Mouse (Mus musculus): ENCODE measurements around the gene Ngdn. TPM values are rescaled to one million over a fixed set of nuclear protein-coding genes. Genes with fewer than 3 reads are reported as not detected.
"Not testable (repeated sequence)": the region's sequence is repeated elsewhere in the genome, so short reads cannot be mapped to it uniquely, and the experiment has no call there.

Ngdn gene
- polyA plus RNA-seq, 1 experiment from 2014 or later = 94.2 TPM

DNA sequence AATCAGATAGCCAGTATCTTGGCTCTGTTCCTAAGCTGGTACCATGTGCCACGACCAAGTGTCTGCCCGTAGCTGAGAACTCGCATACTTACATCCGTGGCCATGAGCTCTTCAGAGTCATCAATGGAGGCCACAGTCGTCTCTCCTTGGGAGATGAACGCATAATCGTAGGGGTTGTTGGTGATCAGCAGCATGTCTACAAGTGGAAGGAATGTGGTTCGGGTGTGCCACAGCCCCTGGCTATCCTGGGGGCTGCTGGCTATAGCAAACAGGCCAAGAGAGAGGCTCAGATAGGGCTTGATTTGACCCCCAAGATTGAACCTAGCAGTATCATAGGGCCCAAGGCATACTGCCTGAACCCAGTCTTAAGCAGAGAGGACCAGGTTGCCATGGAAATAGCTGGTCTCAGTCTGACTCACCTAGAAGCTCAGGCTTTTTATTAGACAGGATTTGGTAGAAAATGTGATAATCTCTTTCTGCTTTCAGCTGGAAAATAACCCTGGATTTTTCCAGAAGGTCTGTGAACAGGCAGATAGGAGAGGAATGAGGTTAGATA lies 25.3 kb upstream of the Ngdn start:
- WGBS = 87% methylated on average over 8 of the region's 8 CpGs

GRCm38 (mm10) chr14:54992196-54992595 lies 23.1 kb upstream of the Ngdn start:
- WGBS = 94% methylated on average over 10 of the region's 10 CpGs
- Histone ChIP-seq H3K27ac (replicated peaks) (no peak overlapping the region), H3K4me1 (peaks cover 48% of the 10 kb centered on the region), H3K4me3 (no peak overlapping the region), H3K36me3 (replicated peaks) (no peaks in the 10 kb centered on the region), H3K9me3 (no peaks in the 10 kb centered on the region), H3K27me3 (replicated peaks; ENCODE audit: low read depth, poor library complexity, severe bottlenecking) (no peaks in the 10 kb centered on the region)
- no peak for DNase-seq (ENCODE audit: low spot score)

More for the DNA sequence above, 25.3 kb upstream of the Ngdn start:
- H3K4me3 ChIP-seq = no peak overlapping the region
- peaks cover 25% of the 10 kb centered on the region for H3K4me1 ChIP-seq
- no peaks in the 10 kb centered on the region for H3K36me3 ChIP-seq (replicated peaks)
- no peaks in the 10 kb centered on the region for H3K9me3 ChIP-seq
- H3K27me3 ChIP-seq (replicated peaks; ENCODE audit: low read depth, poor library complexity, severe bottlenecking) = no peaks in the 10 kb centered on the region
- no peak for DNase-seq (ENCODE audit: low spot score)
- no peak overlapping the region for H3K27ac ChIP-seq (replicated peaks)

DNA sequence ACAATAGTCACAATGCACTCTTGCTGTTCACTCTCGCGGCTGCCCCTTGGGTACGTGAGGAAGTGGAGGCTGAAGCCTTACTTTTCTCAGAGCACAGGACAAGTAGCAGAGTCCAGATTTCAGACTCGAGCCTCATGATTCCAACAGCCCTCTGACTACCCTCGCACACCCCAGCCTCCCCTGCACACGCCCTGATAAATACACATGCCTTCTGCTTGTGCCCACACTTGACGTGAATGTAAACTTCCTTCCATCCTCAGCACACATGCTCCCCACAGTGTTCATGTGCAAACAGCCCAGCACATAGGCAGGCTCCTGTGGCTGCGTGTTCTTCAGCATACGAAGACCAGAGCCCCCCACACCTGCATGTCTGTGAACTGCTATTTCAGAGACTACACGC lies 21.6 kb upstream of the Ngdn start:
- Histone ChIP-seq H3K4me3 (no peak overlapping the region), H3K27me3 (replicated peaks; ENCODE audit: low read depth, poor library complexity, severe bottlenecking) (no peaks in the 10 kb centered on the region), H3K9me3 (no peaks in the 10 kb centered on the region), H3K36me3 (replicated peaks) (no peaks in the 10 kb centered on the region), H3K4me1 (peaks cover 54% of the 10 kb centered on the region), H3K27ac (replicated peaks) (peak overlapping the region; percentile 52; the same call in 1 of the 2 replicates)
- WGBS = 64% methylated on average over 10 of the region's 10 CpGs
- no peak for DNase-seq (ENCODE audit: low spot score)

DNA sequence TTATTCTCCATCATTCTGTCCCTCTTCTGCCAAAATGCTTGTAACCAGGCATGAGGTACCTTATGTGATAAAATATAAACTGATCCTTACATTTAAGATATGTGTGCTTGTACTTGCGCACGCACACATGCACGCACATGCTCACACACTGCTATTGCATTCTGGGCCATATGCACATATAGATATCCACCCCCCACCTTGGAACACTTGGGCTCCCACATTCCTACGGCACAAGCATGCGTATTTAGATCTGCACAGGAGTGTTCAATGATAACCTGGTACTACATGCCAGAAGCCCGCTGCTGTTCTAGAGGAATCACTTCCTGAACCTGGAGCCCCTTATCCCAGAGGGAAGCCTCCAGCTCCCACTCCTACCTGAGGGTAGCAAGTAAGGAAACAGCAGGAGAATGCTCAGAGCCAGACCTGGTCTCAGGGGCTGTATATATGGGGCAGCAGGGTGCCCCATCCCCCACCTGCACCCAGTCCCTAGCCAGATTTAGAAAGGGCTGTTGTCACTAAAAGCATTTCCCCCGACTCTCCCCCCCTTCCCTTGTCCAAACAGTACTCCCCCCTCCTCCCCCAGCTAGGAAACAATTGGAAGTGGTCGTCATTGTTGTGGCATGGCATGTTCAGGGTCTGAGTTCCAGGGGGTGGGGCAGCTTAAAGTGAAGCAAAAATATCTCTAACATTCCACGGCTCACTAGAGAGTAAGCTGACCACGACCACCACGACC lies 21.0 kb upstream of the Ngdn start, which contains the start of gene Myh7:
Gene Myh7, minus strand, starts transcription at position 491 of the 733 bp plus-strand sequence.
- DNase-seq (ENCODE audit: low spot score) = no peak
- no peak within 1 kb of the TSS for H3K4me3 ChIP-seq
- no peaks in the 10 kb centered on the region for H3K9me3 ChIP-seq
- peaks cover 54% of the 10 kb centered on the region for H3K4me1 ChIP-seq
- peak within 1 kb of the TSS; percentile 75 for H3K27ac ChIP-seq (replicated peaks)
- 53% methylated on average over 11 of the region's 11 CpGs for whole genome bisulfite sequencing
- H3K27me3 ChIP-seq (replicated peaks; ENCODE audit: low read depth, poor library complexity, severe bottlenecking) = no peaks in the 10 kb centered on the region
- H3K36me3 ChIP-seq (replicated peaks) = no peaks in the 10 kb centered on the region

DNA sequence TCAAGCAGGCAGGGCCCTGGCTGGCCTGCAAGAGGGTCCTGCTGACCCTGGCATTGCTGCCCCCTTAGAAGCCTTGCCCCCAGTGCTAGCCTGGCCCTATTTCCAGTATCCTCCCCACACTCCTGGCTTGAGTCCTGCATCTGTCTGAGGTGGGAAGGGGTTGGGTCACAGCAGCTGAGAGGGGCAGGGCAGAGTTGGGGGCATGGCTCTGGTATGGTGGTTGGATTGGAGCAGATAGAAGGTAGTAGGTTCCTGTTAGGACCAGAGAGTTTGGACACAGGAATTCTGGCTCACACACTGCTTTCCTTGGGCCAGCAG lies 20.4 kb upstream of the Ngdn start:
- peaks cover 54% of the 10 kb centered on the region for H3K4me1 ChIP-seq
- no peak for DNase-seq (ENCODE audit: low spot score)
- no peaks in the 10 kb centered on the region for H3K9me3 ChIP-seq
- no peaks in the 10 kb centered on the region for H3K27me3 ChIP-seq (replicated peaks; ENCODE audit: low read depth, poor library complexity, severe bottlenecking)
- peak overlapping the region; percentile 75 for H3K27ac ChIP-seq (replicated peaks)
- H3K36me3 ChIP-seq (replicated peaks) = no peaks in the 10 kb centered on the region
- H3K4me3 ChIP-seq = no peak overlapping the region

DNA sequence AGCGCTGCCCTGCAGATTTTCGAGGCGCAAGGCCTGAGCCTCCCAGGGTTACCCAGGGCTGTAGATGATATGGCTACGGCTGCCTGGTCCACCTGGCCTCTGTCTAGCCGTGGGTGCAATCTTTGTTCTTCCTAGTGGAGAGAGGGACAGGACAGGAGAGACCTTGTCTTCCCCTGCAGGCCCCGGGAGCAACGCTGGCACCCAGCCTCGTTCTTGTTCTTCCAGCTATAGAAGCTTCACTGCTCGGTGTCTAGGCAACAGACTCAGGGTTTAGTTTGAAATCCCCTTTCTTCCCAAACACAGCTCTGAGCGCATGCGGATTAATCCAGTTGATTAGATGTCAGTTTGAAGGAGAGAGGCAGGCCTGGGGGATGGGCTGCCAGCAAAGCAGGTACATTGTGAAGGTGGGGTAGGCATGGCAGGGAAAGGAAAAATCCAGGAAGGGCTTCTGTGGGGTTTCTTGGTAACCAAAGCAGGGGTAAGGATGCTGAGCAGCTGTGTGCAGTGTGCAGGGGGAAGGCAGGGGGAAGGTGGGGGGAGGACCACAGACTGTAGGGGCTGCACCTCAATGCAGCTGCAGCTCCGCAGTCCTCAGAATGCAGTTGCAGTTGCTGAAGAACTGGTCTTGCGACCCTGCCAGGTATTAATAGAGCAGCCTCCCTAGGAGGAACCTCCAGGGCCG lies 19.7 kb upstream of the Ngdn start:
- Histone ChIP-seq H3K9me3 (no peaks in the 10 kb centered on the region), H3K4me1 (peaks cover 54% of the 10 kb centered on the region), H3K36me3 (replicated peaks) (no peaks in the 10 kb centered on the region), H3K4me3 (no peak overlapping the region), H3K27me3 (replicated peaks; ENCODE audit: low read depth, poor library complexity, severe bottlenecking) (no peaks in the 10 kb centered on the region), H3K27ac (replicated peaks) (peak overlapping the region; percentile 75)
- peak; percentile 42 for DNase-seq (ENCODE audit: low spot score)
- 38% methylated on average over 14 of the region's 14 CpGs for WGBS

GRCm38 (mm10) chr14:54996793-54997192 lies 18.5 kb upstream of the Ngdn start:
- 56% methylated on average over 9 of the region's 9 CpGs for WGBS
- no peak overlapping the region for H3K4me3 ChIP-seq
- peaks cover 54% of the 10 kb centered on the region for H3K4me1 ChIP-seq

DNA sequence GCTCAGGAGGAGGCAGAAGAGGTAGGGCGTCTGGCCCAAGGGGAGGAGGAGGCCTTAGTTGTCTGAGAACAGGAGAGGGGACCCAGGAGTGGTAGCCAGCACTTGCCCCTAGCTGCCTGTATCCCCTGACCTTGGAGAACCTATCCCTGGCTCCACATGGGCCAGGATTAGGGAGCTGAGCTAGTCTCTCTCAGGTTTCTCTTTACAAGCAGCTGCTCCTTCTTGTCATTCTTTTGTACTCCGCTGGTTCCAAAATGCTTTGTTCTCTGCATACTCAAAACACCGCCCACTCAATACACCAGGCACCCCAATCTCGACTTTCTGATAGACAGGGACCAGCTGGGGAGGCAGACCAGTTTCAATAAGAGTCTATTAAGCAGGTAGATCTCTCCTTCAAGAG lies 18.0 kb upstream of the Ngdn start:
- H3K27ac ChIP-seq (replicated peaks) = peak overlapping the region; percentile 75

More at GRCm38 (mm10) chr14:54996793-54997192, 18.5 kb upstream of the Ngdn start:
- no peaks in the 10 kb centered on the region for H3K27me3 ChIP-seq (replicated peaks; ENCODE audit: low read depth, poor library complexity, severe bottlenecking)
- DNase-seq (ENCODE audit: low spot score) = peak; percentile 41
- peak overlapping the region; percentile 75 for H3K27ac ChIP-seq (replicated peaks)
- H3K9me3 ChIP-seq = no peaks in the 10 kb centered on the region
- no peaks in the 10 kb centered on the region for H3K36me3 ChIP-seq (replicated peaks)

DNA sequence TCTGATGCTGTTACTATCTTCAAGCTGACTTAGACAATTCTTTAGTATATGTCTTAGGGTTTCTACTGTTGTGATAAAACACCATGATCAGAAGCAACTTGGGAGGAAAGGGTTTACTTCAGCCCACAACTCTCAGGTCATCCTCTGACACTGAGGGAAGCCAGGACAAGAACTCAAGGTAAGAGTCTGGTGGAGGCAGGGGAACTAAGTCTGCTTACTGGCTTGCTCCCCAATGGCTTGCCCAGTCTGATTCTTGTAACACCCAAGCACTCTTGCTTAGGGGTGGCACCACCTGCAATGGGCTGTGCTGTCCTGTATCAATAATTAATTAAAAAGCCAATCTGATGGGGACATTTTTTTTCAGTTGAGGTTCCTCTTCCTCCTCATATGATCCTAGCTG lies 16.6 kb upstream of the Ngdn start:
- Histone ChIP-seq H3K4me3 (no peak overlapping the region), H3K36me3 (replicated peaks) (no peaks in the 10 kb centered on the region), H3K27ac (replicated peaks) (no peak overlapping the region), H3K9me3 (no peaks in the 10 kb centered on the region), H3K4me1 (peaks cover 60% of the 10 kb centered on the region), H3K27me3 (replicated peaks; ENCODE audit: low read depth, poor library complexity, severe bottlenecking) (no peaks in the 10 kb centered on the region)
- no peak for DNase-seq (ENCODE audit: low spot score)

More for the DNA sequence above, 18.0 kb upstream of the Ngdn start:
- Histone ChIP-seq H3K4me1 (peaks cover 59% of the 10 kb centered on the region), H3K4me3 (no peak overlapping the region), H3K9me3 (no peaks in the 10 kb centered on the region), H3K36me3 (replicated peaks) (no peaks in the 10 kb centered on the region), H3K27me3 (replicated peaks; ENCODE audit: low read depth, poor library complexity, severe bottlenecking) (no peaks in the 10 kb centered on the region)
- DNase-seq (ENCODE audit: low spot score) = no peak
- WGBS = 49% methylated on average over 4 of the region's 4 CpGs

- not testable (repeated sequence) for H3K9me3 ChIP-seq; H3K4me3 ChIP-seq; H3K36me3 ChIP-seq (replicated peaks); H3K27me3 ChIP-seq (replicated peaks; ENCODE audit: low read depth, poor library complexity, severe bottlenecking); DNase-seq (ENCODE audit: low spot score); H3K27ac ChIP-seq (replicated peaks)
- 87% methylated on average over 5 of the region's 5 CpGs for WGBS
- peaks cover 60% of the 10 kb centered on the region for H3K4me1 ChIP-seq
Measured at GRCm38 (mm10) chr14:54999868-55000267, 15.4 kb upstream of the Ngdn start.

DNA sequence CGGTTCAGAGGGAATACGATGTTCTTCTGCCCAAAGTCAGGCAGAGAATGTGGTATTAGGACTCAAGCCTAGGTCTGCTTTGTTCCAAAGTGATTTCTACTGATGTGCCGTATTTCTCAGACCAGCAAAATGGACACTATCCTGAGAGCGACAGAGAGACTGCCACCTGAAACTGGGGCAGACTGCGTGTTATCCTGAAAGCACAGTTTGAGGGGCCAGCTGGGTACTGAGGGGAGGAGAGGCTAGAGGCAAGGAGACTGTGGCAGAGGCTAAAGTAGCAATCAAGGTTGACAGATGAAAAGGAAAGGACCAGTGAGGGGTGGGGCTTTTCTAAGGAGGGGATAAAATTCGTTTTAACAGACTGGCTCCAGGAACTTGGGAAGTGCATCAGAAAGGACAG lies 14.4 kb upstream of the Ngdn start:
- Histone ChIP-seq H3K27me3 (replicated peaks; ENCODE audit: low read depth, poor library complexity, severe bottlenecking) (no peaks in the 10 kb centered on the region), H3K4me3 (no peak overlapping the region), H3K36me3 (replicated peaks) (no peaks in the 10 kb centered on the region), H3K4me1 (peaks cover 51% of the 10 kb centered on the region), H3K27ac (replicated peaks) (no peak overlapping the region), H3K9me3 (no peaks in the 10 kb centered on the region)
- DNase-seq (ENCODE audit: low spot score) = no peak
- 83% methylated on average over 6 of the region's 6 CpGs for whole genome bisulfite sequencing

- WGBS = 95% methylated on average over 2 of the region's 2 CpGs
- Histone ChIP-seq H3K27me3 (replicated peaks; ENCODE audit: low read depth, poor library complexity, severe bottlenecking) (no peaks in the 10 kb centered on the region), H3K4me1 (peaks cover 45% of the 10 kb centered on the region), H3K4me3 (no peak overlapping the region), H3K9me3 (no peaks in the 10 kb centered on the region), H3K27ac (replicated peaks) (no peak overlapping the region), H3K36me3 (replicated peaks) (no peaks in the 10 kb centered on the region)
- no peak for DNase-seq (ENCODE audit: low spot score)
Measured at GRCm38 (mm10) chr14:55001446-55001845, 13.8 kb upstream of the Ngdn start.
